Mouse (Mus musculus) regulatory T cell (primary cell): ENCODE results near the gene Olfr71.

Source experiments
- in situ Hi-C: fragments of 300-600 bp; cut with MboI, MseI; formaldehyde crosslinking; loops from one replicate; pipeline ENCODE4 v1.15.1; 2025; ENCODE audit warnings: high pct_unique_total_duplicates

Olfr71 gene

DNA sequence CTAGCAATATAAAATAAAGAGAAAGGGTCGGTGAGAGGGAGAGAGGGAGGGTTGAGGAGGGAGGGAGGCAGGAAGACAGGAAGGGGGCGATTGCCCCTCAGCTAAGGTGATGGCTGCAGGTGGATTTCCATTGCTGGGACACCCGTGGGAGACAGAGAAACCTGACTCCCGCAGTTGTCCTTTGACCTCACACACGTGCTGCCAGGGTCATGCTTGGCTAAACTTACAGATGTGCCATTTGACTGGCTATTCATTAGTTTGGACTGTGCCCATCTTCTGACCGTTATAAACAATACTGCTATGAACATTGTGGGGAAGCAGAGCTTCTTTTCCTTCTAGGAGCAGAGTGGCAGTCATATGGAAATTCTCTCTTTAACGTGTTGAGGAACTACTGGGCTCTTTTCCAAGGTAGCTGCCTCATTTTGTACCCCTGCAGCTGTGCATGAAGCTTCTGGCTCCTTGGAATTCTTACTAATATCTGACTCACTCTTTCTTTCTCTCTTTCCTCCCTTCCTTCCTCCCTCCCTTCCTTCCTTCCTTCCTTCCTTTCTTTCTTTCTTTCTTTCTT lies 3.7 kb upstream of the Olfr71 start:
- in situ Hi-C loops: no loop called here

DNA sequence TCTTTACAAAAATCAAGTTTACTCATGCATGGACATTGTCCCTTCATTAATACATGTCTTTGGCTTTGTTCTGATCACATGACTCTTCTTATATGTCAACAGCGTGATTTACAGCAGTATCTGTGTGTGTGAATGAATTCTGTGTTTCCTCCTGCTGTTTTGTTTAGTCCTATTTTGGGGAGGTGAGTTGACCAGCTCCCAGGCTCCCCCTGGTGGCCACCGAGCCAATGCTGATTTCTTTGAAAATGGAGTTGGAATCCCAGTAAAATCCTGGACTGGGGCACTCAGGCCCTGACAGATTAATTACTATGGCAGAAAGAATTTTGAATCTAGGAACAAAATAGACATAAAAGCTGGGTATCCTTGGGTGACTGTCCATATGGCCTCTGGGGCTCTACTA lies 1.8 kb upstream of the Olfr71 start:
- in situ Hi-C loops: no loop called here

DNA sequence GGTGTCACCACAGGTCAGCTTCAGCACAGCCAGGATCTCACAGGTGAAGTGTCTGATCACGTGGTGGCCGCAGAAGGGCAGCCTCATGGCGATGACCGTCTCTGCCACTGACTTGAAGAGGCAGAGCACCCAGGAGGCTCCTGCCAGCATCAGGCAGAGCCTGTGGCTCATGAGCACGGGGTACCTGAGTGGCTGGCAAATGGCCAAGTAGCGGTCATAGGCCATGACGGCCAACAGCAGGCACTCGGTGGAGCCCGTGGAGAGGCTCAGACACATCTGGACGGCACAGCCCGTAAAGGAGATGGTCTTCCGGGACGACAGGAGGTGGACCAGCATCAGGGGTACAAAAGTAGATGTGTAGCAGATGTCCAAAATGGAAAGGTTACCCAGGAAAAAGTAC lies 4.1 kb downstream of the Olfr71 start:
- in situ Hi-C loops: no loop called here

DNA sequence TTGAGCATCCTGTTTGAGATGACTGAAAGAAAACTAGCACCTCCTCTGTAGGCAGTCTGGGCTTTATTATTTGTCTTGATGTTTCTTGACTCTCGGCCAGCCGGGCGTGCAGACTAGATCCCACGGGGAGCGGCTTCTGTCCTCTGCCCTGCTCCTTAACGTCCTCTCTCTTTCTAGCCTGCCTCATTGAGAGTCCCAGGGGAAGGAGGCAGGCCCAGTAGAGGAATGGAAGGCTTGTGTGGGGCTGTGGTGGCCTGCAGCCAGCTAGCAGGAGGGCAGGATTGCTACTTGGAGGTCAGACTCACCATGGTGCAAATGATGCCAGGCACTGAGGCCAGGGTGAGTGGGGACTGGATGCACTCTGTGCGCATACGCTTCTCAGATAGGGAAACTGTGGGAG lies 6.2 kb downstream of the Olfr71 start:
- in situ Hi-C loops: no loop called here

DNA sequence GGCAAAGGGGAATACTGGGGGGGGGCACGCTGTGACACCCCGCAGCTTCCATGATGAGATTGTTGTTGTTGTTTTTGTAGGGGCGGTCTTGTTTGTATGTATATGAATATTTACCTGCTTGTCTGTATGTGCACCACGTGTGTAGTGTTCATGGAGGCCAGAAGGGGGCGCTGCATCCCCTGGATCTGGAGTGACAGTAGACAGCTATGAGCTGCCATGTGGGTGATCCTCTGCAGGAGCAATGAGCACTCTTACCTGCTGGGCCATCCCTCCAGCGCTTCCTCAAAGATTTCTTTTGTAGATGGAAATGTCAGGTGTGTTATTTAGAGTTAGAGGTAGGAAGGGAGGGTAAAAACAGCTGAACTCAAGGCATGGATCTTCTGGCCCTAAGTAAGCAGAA lies 6.6 kb downstream of the Olfr71 start:
- in situ Hi-C loops: no loop called here

DNA sequence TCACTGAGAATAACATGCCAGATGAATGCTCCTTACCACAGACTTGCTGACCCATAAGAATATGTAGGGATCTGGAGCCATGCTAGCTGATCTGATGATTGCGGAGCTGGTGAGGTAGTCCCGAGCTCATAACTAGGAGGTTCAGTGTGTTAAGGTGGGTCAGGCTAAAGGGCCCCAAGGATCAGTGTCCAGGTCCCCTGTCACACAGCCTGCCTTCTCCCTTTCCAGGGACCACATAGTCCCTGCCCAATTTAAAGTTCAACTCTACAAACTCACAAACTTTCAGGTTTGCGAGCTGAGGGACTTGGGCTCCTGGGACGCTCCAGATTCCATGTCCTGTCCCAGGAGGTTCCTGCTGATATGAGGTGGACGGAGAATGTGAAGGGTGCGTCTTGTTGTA lies 9.3 kb downstream of the Olfr71 start, which contains the start of gene Olfr70:
Gene Olfr70, minus strand, starts transcription at position 101 of the 400 bp plus-strand sequence.
- in situ Hi-C loops: no loop called here

DNA sequence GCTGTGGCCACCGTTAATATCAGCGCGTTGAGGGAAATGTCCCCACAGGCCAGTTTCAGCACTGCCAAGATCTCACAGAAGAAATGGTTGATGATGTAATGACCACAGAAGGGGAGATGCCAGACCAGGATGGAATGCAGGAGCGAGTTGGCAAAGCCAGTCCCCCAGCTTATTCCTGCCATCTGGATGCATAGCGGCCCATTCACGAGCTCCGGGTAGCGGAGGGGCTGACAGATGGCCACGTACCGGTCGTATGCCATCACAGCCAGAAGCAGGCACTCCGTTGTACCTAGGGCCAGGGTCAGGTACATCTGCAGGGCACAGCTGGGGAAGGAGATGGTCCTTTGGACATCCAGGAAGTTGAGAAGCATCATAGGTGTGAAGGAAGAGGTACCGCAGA lies 13.5 kb downstream of the Olfr71 start:
- in situ Hi-C loops: no loop called here

DNA sequence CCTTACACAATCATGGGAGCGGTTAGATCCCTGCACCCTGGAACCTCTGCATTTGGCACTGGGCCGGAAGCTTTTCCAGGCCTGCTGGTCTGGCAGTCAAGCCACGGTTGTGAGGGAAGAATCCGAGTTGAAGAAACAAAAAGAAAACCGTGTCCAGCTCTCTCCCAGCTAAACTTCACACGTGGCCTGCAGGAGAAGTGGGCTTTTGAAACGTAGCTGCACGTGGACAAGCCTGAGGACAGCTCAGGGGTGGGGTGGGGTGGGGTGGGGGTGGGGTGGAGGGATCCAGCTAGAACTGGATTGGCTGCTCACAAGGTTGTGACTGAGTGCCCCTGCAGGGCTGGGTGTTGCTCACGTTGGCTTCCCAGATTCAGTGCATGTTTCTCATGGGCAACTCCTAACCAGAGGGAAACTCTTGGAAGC lies 14.8 kb downstream of the Olfr71 start:
- in situ Hi-C loops: no loop called here

DNA sequence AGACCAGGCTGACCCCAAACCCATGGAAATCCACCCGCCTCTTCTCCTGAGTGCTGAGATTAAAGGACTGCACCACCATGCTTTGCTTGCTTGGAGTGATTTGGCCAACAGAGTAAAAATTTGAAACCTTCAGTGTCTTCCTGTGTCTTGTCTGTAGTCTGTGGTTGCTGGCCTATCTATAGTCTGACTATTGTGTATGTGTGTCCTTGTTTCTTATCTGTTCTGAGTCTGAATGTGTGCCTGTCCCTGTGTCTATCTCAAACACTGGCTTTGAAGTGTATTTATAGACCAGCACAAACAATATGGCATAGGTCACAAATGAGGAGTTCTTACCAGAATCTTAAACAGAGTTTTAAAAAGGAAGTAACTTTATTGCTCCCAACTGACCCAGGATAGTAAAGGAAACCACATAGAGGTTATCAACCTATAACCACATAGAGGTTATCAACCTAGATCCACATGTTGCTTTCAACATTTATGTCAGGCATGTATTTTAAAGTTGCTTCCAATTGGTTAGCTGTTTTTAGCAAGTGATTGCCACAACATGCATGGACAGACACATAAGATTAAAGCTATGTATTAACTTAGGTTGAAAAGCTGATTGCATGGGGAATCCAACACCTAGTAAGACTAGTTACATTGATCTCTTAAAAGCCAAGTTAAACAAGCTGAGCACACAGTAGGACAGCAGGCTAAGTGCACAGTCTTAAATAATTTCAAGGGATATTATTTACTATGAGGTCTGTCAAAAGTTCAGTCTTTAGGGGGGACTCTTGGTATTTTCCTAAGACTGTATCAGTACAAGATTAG lies 15.4 kb downstream of the Olfr71 start:
- in situ Hi-C loops: no loop called here

DNA sequence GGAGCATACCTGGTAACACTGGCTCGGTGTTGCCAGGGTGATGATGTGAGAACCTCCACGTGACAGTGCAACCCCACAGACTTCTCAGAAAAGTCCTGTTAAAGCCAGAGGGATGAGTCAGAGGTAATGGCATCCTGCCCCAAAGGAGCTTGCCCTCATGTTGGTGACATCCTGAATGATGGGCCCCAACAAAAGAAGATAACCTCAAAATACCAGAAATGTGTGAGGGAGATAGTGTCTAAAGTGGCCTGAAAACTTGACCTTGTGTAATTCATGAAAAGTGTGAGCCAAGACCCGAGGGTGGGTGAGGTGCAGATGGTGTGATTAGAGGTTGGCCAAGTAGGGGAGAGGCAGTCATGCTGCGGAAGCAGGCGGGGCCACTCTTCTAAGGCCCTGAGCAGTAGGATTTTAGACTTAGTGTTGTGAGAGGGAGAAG lies 16.2 kb downstream of the Olfr71 start:
- in situ Hi-C loops: no loop called here

DNA sequence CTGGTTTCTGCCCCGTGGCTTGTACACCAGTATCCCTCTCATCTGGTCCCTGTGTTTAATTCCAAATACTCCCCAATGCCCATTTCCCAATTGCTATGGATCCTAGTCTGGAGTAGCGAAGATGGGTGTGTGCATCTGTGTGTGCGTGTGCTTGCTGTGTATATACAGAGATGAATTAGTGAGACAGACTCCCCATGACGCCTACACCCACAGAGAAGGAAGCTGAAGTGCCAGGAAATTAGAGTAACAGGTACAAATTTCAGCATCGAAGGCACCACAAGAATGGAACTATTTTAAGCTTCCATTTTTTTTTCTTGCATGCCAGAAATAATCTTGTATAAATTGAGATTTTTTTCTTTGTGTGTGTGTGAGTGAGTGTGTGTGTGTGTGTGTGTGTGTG lies 19.0 kb downstream of the Olfr71 start:
- in situ Hi-C loops: no loop called here

DNA sequence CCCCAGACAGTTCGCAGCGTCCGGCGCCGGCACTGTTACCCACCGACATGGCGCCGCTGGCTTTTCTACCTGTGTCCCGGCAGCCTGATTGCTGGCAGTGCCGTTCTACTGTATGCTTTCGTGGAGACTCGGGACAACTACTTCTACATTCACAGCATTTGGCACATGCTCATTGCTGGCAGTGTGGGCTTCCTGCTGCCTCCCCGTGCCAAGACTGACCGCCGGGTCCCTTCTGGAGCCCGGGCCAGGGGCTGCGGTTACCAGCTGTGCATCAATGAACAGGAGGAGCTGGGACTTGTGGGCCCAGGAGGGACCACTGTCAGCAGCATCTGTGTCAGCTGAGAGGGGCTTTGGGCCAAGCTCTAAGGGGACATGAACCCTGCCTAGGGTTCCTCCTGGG lies 20.0 kb downstream of the Olfr71 start:
- in situ Hi-C loops: no loop called here

DNA sequence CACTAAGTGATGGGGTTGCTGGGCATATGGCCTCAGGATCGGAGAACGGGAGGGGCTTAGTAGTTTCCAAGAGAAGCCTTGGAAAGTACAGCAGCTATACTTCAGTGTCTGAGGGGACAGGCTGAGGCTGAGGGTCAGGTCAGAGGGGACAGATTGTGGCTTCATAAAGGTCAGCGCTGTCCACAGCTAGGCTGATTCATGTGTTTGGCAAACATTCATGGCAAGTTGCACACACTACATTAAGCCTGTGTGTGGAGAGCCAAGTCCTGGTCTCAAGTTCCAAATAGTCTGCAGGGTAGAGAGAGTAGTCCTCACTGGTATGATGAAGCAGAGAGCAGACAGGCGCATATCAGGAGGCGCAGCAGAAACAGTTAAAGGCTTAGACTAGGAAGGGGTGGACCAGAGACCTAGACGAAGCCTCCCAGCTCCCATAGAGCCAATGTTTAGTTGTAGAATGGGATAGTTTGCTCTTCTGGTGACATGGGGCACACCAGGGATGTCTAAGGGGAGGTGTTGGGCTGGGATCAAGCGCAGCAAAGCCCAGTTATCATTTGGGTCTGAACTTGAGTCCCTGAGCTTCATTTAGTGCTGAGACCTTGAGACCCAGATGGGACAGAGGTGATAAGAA lies 30.5 kb downstream of the Olfr71 start:
- in situ Hi-C loops: no loop called here

DNA sequence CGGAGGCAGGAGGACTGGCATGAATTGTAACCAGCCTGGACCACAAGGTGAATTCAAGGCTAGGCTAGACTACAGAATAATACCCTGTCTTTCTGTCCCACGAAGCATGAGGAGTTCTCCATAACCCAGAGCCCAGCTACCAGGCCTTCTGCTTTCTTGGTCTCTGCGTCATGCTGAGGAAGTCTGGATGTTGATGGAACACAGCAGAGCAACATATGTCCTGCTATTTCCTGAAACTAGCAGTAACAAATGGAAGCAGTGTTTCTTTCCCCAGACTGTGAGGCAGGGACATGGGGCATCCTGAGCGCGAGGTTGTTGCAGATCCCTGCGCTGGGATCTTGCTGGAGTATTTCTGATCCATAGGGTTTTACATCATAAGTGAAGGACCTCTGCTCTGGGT lies 31.5 kb downstream of the Olfr71 start:
- in situ Hi-C loops: no loop called here

DNA sequence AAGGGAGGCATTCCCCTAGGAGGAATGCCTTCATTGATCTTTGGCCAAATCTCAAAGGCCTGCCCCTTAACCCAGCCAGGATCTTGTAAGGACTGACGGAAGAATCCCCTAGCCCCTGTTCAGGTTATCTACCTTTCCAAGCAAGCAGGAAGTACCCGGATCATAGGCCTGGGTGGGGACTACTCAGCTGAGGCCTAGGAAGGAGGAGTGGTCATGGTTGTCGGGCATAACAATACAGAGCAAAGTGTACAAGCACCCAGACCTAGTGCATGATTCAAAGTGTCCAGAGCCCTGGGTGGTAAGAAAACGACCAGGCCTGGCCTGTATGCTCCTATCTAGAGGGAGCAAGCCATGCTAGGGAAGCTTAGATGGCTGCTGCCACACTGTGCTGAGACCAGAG lies 34.4 kb downstream of the Olfr71 start:
- in situ Hi-C loops: no loop called here

DNA sequence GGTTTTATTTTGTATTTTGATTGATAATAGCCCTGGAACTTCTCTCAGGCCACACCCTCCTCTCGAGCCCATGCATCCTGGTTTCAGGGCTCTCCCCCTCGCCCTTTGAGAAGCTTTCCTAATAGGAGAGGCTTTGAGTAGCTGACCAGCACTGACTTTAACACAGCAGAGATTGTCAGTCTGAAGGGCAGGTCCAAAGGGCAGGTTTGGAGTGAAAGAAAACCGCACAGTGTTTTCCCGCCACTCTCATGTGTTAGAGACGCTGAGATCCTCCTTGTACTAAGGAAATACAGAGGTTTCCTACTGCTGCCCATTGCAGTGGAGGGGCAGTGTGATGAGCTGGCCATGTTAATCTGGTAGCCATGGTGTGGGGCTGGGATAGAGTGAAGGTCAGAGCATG lies 35.1 kb downstream of the Olfr71 start:
- in situ Hi-C loops: no loop called here

DNA sequence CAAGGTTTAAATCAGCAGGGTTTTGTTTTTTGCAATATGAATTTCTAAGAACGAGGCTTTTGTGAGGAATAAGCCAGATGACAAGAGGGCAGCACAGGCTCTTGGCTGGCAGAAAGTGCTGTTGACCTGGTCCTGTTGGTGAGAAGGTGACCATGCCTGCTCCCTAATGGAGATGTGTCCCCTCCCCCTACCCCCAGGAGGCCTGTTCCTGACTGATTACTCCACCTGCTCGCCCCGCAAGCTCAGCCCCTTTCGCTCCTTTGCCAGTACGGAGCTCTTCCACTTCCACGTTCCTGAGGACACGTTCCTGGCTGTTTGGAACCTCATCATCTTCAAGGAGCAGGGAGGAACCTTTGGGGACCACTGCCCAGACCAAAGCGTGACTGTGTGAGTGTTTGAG lies 36.4 kb downstream of the Olfr71 start:
- in situ Hi-C loops: no loop called here

DNA sequence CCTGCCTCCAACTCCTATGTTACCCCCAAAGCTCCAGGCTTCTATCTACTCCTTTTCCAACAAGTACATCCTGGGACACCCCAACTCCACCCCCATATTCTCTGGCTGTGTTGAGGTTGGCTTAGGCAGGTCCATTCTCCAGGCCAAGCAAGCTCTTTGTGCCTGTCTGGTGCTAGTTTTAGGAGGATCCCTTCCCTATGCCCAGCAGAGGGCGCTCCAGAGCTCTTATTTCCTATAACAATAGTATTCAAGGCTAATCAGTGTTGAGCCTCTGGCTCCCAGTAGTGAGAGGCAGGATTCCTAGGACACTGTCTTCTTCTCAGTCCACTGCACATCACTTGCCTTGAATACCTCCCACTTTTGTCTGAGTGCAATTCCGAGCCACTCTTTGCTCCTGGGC lies 38.0 kb downstream of the Olfr71 start:
- in situ Hi-C loops: no loop called here

DNA sequence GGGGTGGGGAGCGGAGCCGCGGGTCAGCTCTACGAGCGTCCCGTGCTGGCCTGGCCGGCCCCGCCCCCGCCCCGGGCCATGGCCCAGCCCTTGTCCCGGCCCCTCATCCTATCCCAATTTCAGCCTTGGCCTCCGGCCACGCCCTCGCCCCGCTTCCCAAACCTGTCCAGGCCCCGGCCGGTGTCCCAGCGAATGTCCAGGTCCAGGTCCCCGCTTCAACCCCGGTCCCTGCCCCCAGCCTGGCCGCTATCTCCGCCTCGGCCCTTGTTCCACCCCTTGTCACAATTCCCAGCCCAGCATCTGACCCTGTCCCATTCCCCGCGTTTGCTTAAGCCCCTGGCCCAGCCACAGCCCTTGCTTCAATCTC lies 40.6 kb downstream of the Olfr71 start:
- in situ Hi-C loops: no loop called here

DNA sequence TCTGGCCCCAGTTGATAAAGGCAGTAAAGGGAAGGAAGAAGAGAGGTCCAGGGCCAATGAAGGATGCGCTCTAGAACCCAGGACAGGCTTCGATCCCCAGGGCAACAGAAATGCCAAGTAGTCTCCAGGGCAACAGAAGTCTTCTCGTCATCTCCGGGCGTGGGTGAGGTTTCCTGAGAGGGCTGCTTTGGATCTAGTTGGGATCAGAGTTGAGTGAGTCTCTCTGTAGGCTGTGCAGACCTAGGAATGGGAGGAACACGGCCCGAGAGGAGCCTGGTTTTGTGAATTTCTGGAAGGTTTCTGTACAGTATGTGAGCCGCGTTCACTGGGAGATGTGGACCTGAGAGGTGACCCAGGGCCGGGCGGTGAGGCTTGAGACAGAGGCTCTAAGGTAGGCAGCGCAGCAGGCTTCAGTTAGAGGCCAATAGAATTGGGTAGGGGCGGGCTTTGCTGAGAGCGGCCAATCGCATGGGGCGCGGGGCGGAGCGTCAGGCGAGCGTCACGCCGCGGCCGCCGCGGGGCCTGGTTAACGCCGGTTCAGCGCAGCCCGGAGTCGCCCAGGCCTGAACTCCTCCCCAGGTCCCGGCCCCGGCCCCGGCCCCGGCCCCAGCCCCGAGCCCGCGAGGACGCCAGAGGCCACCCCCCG lies 41.1 kb downstream of the Olfr71 start, which contains the start of the genes Tmem8b and Fam221b:
Gene Tmem8b, plus strand, starts transcription at position 190 of the 646 bp plus-strand sequence.
Gene Fam221b, minus strand, starts transcription at position 364 of the 646 bp plus-strand sequence.
- in situ Hi-C loops: no loop called here

DNA sequence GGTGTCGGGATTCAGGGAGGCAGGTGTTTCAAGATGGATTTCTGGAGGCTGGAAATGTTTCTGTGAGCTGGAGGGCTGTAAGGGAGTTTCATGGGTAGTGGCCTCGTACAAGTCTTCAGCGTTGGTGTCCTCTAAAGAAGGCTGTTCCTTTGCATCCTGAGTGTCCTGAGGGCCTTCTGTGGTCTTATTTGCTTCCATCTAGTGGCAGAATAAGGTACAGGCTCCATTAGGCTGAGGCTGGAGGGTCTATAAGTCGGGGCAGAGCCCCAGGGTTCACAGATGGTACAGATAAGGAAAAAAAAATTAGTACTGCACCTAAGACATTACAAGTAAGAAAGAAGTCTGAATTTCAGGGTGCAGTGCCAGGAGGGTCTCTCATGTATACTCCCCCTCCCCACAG lies 43.6 kb downstream of the Olfr71 start:
- in situ Hi-C loops: no loop called here

DNA sequence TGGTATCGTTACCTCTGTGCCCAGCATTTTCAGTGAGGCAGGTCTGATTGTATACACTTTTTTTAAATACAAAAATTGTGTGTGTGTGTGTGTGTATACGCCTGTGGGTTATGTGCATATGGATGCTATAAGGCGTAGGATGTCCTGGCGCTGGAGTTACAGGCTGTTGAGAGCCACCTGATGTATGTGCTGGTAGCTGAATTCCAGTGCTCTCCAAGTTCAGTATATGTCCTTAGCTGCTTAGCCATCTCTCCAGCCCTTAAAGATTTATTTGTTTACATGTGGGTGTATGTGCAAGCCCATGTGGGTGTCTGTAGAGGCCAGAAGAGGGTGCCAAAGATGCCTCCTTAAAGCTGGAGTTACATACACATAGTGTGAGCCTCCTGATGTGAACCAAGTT lies 52.9 kb downstream of the Olfr71 start:
- in situ Hi-C loops: loop anchor here (5.0 to 10.0 kb wide), 2 partner anchors 80 to 232 kb away; partner anchors contain the start of genes Fam166b, Gba2 and Rgp1
